Mouse (Mus musculus) neutrophil, adult 5-6 weeks (primary cell): Measurements from ENCODE around the gene Pagr1b. TPM values are rescaled to one million over a fixed set of nuclear protein-coding genes. Genes with fewer than 3 reads are reported as not detected.

ENCODE experiments used
- ATAC-seq: fragments of 151-379, 151-347 bp; 2 replicates; pipeline ENCODE4 v1.8.0; 2017; ENCODE audit warnings: mild to moderate bottlenecking, moderate TSS enrichment; ENCODE audit not compliant: insufficient number of reproducible peaks, poor library complexity, low FRiP score, severe bottlenecking; ENCODE audit errors: extremely low read depth
- total RNA-seq: library from RNA; stranded (forward); fragments of 200-1000 nt; gene quantifications from 2 replicates; pipeline ENCODE4 v1.2.3, GENCODE M21; 2017

Gene Pagr1b
- total RNA-seq, 1 experiment from 2014 or later = 8.4 TPM

DNA sequence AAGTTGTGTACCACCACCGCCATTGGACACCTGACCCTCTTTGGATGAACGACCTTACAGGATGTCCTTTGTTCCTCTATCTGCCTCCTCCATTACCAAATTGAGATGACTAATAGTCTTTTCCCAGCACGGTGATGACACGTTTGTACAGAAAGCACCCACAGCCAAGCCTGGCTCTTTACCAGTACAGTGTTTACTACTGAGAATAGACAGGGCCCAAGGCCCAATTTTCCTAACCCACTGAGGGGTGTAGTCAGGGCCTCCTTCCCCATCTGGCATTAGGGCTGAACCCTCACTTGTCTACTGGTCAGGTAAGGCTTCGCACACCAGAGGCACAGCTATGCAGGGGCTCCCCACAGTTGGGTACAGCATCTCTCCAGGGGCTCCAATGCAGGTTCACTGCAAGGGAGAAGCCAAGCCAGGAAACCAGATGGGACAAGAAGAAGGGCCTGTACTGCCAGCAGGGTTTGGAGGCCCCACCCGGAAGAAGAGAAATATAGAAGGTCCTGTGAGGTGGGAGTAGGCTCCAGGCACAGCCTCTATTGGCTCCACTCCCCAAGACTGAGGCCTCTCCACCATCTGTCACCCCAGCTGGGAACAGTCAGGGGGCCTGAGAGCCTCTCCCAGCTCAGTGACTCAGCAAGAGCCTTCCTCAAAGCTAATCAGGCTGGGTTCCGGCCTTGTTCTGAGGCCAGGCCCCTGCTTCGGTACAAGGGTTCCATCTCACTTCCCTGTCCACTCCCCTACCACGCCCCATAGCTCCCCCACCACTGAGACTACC lies 7.9 kb downstream of the Pagr1b start:
- peak; percentile 57 for ATAC-seq

DNA sequence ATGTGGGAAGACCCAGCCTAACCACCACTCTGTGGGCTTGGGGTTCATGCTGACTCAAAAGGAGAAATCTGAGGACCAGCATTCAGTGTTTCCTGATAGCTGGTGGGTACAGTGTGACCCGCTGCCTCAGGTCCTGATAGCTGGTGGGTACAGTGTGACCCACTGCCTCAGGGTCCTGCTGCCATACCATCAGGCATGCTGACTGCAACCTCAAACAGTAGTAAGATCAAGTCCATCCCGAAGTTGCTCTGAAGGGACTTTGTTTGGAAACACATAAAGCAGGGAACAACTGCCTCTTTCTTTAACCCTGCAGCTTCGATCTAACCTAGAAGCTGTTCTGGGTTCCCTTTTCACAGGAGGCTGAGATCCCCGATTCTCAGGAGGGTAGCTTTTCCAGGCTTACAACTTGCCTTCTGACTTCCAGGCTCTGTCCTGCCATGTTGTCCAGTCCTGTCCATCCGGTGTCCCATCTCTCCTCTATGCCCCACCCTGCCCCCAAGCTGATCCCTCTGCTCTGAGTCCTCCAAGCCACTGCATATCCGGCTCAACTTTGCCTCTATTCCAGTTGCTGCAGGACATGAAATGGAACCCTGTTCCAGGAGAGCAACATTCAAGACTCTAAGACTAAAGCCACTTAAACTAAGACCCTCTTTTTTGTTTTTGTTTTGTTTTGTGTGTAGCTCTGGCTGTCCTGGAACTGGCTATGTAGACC lies 8.8 kb downstream of the Pagr1b start:
- no peak for ATAC-seq

DNA sequence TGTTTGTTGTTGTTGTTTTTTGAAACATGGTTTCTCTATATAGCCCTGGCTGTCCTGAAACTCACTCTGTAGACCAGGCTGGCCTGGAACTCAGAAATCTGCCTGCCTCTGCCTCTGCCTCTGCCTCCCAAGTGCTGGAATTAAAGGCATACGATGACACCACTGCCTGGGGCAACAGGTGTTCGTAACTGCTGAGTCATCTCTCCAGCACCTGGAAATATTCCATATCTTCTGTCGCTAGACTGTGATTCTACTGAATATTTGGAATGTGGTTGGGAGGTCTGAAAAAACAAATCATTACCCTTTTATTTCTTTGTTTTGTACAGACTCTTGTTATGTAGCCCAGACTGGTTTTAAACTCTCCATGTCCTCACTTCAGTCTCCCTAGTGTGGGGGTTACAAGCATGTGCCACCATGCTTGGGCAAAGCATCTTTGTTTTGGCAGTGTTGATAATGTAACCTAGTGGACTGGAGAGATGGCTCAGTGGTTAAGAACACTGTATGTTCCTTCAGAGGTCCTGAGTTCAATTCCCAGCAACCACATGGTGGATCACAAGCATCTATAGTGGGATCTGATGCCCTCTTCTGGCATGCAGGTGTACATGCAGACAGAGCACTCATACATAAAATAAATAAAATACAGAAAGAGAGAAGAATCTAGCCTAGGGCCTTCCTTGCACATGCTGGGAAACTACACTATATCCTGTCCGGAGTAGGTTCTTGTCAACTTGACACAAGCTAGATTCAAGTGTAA lies 12.0 kb downstream of the Pagr1b start:
- ATAC-seq = no peak

DNA sequence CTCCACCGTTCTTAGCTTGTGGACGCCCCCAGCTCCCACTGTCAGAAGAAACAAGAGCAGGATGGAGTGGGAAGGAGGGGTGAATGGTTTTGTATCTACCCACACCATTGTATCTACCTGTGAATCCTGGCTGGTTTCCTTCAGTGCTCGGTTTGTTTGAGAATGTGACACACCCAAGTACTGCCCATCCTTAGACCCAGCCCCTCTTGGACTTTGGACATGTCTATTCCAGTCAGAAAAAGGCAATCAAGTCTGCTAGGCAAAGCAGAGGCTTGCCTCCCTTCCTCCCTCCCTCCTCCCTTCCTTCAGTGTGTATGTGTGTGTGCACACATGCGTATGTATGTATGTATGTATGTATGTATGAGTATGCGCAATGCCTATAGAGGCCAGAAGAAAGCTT lies 12.7 kb downstream of the Pagr1b start:
- no peak for ATAC-seq

DNA sequence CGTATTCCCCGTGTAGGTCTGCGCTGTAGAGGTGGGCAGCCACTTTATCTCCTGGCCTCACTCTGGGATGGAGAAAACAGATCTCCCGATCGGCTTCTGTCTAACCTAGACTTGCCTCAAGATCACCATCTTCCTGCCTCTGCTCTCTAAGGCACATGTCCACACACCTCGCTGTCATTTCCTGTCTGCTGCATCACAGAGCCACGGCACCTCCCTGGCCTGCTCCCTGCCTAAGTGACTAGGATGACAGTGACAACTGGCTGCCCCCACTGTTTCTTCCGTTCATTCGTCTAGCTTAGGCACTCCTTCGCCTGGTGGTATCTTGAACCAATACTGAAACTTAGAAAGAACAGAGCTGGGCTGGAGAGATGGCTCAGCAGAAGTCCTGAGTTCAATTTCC lies 16.7 kb downstream of the Pagr1b start:
- ATAC-seq = no peak

DNA sequence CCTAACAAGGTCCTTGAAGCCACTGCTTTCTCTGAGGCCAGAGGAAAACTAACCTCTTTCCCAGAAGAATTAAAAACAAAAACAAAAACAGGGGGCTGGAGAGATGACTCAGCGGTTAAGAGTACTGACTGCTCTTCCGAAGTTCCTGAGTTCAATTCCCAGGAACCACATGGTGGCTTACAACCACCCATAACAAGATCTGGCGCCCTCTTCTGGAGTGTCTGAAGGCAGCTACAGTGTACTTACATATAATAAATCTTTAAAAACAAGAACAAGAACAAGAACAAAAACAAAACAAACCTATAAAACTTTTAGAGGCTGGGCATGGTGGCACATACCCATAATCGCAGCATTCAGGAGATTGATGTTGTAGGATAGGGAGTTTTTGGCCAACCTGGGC lies 19.8 kb downstream of the Pagr1b start:
- ATAC-seq = no peak

DNA sequence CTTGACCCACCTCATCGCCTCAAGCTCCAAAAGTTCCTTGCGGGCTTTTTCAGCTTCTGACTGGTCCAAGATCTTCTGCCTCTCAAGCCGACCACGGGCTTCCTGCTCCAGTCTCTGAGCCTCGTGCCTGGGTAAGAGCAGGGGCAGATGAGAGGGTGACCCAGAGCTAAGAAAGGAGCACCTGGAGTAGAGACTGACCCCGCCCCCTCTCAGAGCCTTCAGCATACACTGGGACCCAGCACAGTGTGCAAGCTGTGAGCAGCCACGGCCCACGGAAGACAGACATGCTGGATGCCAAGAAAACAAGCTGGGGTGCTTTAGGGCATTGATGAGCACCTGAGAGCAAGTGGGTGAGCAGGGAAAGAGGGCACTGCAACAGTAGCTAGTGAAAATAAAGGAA lies 27.5 kb downstream of the Pagr1b start:
- ATAC-seq = no peak

DNA sequence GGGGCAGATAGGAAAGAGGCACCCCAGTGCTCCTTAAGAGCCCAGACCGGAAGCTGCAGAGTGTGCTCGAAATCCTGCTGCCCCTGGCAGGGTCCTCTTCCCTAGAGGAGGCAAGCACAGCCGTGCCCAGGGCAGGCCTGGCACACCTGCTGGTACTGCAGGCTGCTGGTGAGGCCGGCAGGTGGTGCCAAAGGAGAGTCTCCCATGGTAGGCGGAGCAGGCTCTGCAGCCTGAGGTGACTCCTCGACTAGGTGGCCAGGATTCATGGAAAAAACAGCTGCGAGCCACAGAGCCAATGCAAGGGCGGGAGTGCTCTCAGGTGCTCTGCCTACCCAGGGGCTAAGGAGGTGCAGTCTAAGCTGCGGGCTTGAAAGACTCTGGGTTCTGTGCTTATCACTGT lies 30.0 kb downstream of the Pagr1b start:
- ATAC-seq = no peak

DNA sequence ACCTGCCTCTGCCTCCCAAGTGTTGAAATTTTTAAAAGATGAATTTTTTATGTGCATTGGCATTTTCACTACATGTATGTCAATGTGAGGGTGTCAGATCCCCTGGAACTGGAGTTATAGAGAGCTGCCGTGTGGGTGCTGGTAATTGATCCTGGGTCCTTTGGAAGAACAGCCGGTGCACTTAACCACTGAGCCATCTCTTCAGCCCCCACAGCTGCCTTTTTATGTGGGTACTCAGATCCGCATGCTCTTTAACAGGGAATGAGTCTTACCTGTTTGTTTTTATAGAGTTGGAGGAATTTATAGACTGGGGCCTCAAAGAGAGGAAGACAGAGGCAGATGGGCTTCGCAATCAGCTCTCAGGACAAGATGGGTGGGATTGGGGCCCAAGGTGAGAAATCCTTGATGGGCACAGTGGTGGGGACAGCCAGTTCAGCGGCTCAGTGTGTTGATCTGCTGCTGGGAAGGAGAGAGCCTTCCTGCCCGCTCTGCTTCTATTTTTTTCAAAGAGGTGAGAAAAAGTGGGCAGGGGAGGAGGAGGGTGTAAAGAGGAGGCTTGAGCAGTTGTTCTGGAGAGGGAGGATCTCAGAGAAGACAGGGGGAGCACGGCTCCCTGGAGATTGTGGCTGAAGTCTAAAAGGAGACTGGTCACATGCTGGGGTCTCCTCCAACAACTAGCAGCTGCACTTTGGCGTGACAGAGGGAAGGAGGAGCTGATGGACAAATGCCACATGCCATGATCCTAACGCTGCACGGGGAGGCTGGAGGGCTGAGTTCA lies 31.4 kb downstream of the Pagr1b start:
- no peak for ATAC-seq

DNA sequence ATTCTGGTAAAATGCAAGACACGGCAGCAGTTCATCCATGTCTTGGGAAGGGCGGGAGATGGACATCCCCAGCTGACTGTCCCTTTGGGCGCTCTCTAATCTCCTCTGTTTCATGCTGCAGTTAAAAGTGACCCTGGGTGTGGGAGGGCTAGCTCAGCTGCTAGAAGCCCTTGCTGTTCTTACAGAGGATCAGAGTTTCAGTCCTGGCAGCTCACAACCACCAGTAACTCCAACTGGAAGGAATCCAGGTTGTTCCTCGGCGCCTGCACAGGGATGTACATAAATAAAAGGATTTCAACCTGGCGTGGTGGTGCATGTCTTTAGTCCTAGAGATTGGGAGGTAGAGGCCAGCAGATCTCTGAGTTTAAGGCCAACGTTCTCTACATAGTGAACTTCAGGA lies 33.2 kb downstream of the Pagr1b start:
- no peak for ATAC-seq

DNA sequence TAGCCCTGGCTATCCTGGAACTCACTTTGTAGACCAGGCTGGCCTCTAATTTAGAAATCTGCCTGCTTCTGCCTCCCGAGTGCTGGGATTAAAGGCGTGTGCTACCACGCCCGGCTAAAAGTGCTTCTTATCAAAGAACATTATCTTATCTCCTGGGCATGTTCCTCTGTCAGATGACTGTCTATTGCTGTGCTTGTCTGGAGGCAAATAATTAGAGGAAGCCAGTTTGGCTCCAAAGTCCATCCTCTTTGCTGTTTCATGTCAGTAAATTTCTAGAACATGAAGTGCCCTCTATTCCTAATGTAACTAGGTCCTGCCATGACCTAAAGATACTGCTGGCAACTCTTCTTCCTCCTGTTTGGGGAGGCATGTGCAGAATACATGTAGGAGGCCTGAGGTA lies 34.2 kb downstream of the Pagr1b start:
- ATAC-seq = no peak

DNA sequence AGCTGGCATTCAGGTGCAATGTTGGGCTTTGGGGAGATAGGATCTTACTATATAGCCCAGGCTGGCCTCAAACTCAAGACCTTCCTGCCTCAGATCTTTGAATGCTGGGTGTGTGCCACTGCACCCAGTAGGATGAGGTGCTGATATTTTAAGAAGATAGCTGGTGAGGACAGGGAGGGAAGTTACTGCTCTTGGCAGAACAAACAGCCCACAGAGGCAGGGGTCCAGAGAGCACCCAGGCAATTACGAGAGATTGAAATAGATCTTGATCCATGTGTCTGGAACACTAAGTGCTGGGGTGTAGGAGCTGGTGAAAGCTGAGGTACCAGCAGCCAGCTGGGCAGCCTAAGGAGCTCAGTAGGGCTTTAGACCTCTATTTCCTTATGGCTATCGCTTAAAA lies 34.7 kb downstream of the Pagr1b start:
- ATAC-seq = no peak

DNA sequence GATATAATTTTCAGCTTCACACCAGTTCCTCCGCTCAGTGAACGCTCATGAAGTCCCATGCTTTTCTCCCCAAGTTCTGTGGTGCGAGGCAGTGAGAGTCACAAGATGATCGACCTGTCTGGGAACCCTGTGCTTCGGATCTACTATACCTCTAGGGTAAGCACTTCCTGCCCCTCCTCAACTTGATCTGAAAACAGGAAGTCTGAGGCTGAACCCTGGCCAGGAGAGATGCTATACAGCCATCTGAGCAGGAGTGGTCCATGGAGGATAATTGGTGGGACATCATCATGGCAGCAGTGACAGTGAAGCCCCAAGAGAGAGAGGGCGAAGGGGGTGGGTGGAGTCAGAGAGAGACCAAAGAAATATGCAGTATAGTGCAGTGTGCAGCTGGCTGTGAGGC lies 37.4 kb downstream of the Pagr1b start:
- no peak for ATAC-seq

DNA sequence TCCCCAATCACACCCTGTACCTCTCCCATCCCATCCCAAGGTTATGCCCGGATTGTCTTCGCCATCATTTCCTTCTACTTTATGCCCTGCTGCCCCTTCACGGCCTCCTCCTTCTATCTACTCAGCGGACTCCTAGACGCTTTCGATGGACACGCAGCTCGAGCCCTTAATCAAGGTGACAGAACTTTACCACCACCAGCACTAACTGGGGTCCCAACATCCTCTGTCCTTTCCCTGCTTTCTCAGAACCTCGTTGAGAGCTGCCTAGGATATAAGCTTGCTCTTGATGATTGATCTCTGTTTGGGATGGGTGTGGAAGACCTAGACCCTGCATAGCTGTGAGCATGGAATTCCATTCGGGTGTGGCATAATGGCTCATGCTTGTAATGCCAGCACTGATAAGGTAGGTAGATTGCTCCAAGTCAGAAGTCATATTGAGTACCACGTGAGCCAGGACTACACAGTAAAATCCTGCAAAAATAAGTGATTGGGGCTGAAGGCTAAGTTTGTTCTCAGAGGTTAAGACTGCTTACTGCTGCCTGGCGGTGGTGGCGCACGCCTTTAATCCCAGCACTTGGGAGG lies 39.3 kb downstream of the Pagr1b start:
- no peak for ATAC-seq

DNA sequence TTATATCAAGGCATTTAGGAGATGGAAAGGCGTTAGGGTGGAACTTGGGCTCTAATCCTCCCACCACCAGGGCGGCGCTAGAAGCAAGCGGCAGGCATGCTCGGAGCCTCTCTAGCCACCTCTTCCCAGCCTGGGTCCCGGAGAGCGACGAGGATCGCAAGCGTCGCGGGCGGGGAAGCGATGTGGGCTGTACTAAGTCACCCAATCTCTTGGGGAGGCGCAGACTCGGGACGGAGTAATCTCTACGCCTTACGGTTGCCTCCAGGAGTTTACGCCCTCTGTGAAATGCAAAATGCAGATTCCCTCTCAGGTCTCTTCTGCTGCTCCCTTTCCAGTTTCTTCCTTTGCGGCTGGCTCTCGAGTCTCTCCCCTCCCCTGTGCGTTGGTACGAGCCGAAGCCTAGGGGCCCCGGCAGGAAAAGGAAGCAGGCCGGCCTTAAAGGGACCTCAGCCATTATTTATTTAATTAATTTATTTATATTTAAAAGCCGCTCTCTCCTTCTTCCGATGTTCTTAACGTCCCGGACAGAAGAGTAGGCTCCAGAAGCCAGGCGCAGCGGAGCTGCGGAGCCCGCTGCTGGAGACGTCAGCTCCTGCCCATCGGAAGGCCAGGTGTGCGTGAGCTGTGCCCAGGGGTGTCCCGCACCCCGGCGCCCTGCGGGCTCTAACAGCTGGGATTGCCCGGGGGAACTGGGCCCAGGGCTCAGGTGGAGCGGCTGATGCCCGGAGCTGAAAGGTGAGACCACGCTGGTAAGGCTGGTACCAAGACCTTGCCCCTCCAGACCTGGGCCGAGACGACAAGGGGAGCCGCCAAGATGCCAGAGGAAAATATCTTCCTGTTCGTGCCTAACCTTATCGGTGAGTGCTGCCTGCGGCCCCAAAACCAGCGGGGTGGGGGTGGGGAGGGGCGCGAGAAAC lies 40.1 kb downstream of the Pagr1b start, which contains the start of gene Cdiptos:
Cdiptos (minus strand) TSS at position 149 of the 917 bp plus-strand sequence.
- ATAC-seq = peak; percentile 93

DNA sequence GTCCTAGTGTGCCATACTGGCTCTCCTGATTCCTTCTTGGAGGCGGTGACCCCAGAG lies 40.6 kb downstream of the Pagr1b start, which contains the start of gene Cdipt:
Cdipt (plus strand) TSS at position 22 of the 57 bp plus-strand sequence.
- no peak for ATAC-seq

DNA sequence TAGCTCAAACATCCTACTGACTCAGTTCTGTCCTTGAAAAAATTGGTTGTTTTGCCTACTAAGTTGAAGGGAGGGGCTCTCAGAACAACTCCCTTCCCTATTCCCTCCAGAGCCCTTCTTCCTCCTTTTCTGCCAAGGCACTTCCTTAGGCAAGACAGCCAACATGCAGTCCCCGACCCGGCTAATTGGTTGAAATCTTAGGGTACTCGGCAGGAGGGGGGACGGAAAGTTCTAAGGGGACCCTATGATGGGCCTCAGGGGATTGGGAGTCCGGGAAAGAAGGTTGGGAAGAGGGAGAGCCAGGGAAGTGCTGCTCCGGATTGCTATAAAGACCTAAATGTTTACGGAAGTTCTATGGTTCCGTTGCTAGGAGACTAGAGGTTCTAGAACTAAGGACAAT lies 40.8 kb downstream of the Pagr1b start:
- no peak for ATAC-seq

DNA sequence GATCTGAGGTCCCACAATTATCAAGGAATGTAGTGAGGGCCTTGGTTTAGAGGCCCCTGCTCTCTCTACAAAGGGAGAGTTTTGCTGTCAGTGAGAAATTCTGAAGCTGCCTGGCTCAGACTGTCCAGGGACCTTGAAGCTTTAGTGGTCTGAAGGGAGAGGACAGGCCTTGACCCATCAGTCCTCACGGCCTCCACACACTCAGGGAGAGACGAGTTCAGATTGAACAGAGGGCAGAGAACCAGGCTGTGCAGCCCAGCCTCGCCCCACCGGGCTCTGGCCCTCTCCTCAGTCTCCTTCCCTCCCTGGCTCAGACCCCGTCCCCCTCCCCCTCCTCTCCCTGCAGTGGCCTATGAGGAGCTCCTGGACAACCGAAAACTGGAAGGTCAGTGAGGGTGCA lies 48.9 kb downstream of the Pagr1b start:
- ATAC-seq = no peak
